Mouse (Mus musculus) thymus, adult 2 months (tissue): ENCODE results near the gene Mdfic. TPM values are rescaled to one million over a fixed set of nuclear protein-coding genes. Genes with fewer than 3 reads are reported as not detected.

Experiments
- DNase-seq: peaks from one replicate; pipeline ENCODE4 v3.0.0; 2021
- H3K27ac ChIP-seq: fragments of 200-500 bp; 2 replicates; pipeline ENCODE4 v1.5.1; 2012; ENCODE audit warnings: low read length, control low read depth; ENCODE audit not compliant: control insufficient read depth, insufficient read depth
- H3K27me3 ChIP-seq: fragments of 200-500 bp; 2 replicates; pipeline ENCODE4 v1.6.1; 2012; ENCODE audit warnings: mild to moderate bottlenecking, low read length, moderate library complexity, mixed read lengths; ENCODE audit not compliant: control insufficient read depth, insufficient read depth
- H3K36me3 ChIP-seq: fragments of 200-500 bp; 2 replicates; pipeline ENCODE4 v1.6.1; 2012; ENCODE audit warnings: mild to moderate bottlenecking, low read length, moderate library complexity; ENCODE audit not compliant: control insufficient read depth, insufficient read depth
- H3K4me1 ChIP-seq: fragments of 200-500 bp; replicated peaks from 2 replicates; pipeline ENCODE4 v1.6.1; 2012; ENCODE audit warnings: low read length; ENCODE audit not compliant: control insufficient read depth, insufficient read depth
- H3K4me3 ChIP-seq: fragments of 200-500 bp; 2 replicates; pipeline ENCODE4 v1.5.1; 2012; ENCODE audit warnings: mild to moderate bottlenecking, low read length, control low read depth, moderate library complexity; ENCODE audit not compliant: control insufficient read depth, insufficient read depth
- CTCF ChIP-seq: fragments of 200-500 bp; IDR thresholded peaks from 2 replicates; pipeline ENCODE4 v1.5.1; 2012; ENCODE audit warnings: mild to moderate bottlenecking, control low read depth, low read length, moderate library complexity, borderline replicate concordance; ENCODE audit not compliant: control insufficient read depth, poor library complexity, insufficient read depth; ENCODE audit errors: extremely low read depth
- POLR2A ChIP-seq: fragments of 200-500 bp; IDR thresholded peaks from 2 replicates; pipeline ENCODE4 v1.6.1; 2012; ENCODE audit warnings: mild to moderate bottlenecking, low read length, control low read depth, moderate library complexity; ENCODE audit not compliant: control insufficient read depth, poor library complexity, insufficient read depth; ENCODE audit errors: extremely low read depth
- WGBS: fragments of 180-500 bp; shearing (Covaris S2); methylation state at CpG from one replicate; pipeline ENCODE4 v1.1.7; 2018; 5-methylcytosine and 5-hydroxymethylcytosine counted together
- polyA plus RNA-seq: library from polyadenylated mRNA; depleted of rRNA; stranded (reverse); fragments of >200 nt; gene quantifications from 2 replicates; pipeline ENCODE4 v1.2.3, GENCODE M21; 2012

Mdfic gene
- polyA plus RNA-seq, 1 experiment, result 6.2 TPM

GRCm38 (mm10) chr6:15727681-15728410 lies 7.4 kb downstream of the Mdfic start:
- Histone ChIP-seq H3K4me3 (no peak overlapping the region), H3K27me3 (no peaks in the 10 kb centered on the region), H3K4me1 (no peaks in the 10 kb centered on the region), H3K27ac (no peak overlapping the region), H3K36me3 (no peaks in the 10 kb centered on the region)
- TF ChIP-seq CTCF (no peak), POLR2A (no peak)
- WGBS, result 92% methylated on average over 4 of the region's 4 CpGs
- no peak for DNase-seq

- no peak for TF ChIP-seq POLR2A
- no peak for TF ChIP-seq CTCF
- Histone ChIP-seq H3K27ac (no peak overlapping the region), H3K36me3 (no peaks in the 10 kb centered on the region), H3K27me3 (no peaks in the 10 kb centered on the region), H3K4me3 (no peak overlapping the region), H3K4me1 (no peaks in the 10 kb centered on the region)
- DNase-seq, result no peak
- WGBS, result 27% methylated on average over 6 of the region's 6 CpGs
Observed at GRCm38 (mm10) chr6:15728844-15729577, 8.6 kb downstream of the Mdfic start.

- no peak overlapping the region for H3K4me3 ChIP-seq
- DNase-seq, result no peak
- H3K4me1 ChIP-seq, result no peaks in the 10 kb centered on the region
- no peak overlapping the region for H3K27ac ChIP-seq
- no peaks in the 10 kb centered on the region for H3K27me3 ChIP-seq
- H3K36me3 ChIP-seq, result no peaks in the 10 kb centered on the region
- TF ChIP-seq POLR2A (no peak), CTCF (no peak)
- WGBS, result 85% methylated on average over 2 of the region's 2 CpGs
Observed at GRCm38 (mm10) chr6:15730258-15730657, 9.8 kb downstream of the Mdfic start.

- TF ChIP-seq POLR2A, result no peak
- no peak for TF ChIP-seq CTCF
- no peak overlapping the region for H3K27ac ChIP-seq
- no peak for DNase-seq
- 95% methylated on average over 4 of the region's 4 CpGs for WGBS
- H3K27me3 ChIP-seq, result no peaks in the 10 kb centered on the region
- H3K4me3 ChIP-seq, result no peak overlapping the region
- no peaks in the 10 kb centered on the region for H3K36me3 ChIP-seq
- no peaks in the 10 kb centered on the region for H3K4me1 ChIP-seq
Observed at GRCm38 (mm10) chr6:15730666-15731065, 10.2 kb downstream of the Mdfic start.

GRCm38 (mm10) chr6:15731452-15731851 lies 11.0 kb downstream of the Mdfic start:
- no peak overlapping the region for H3K4me3 ChIP-seq
- WGBS, result 96% methylated on average over 7 of the region's 7 CpGs
- H3K27me3 ChIP-seq, result no peaks in the 10 kb centered on the region
- TF ChIP-seq POLR2A (no peak), CTCF (no peak)
- H3K4me1 ChIP-seq, result no peaks in the 10 kb centered on the region
- H3K27ac ChIP-seq, result no peak overlapping the region
- H3K36me3 ChIP-seq, result no peaks in the 10 kb centered on the region
- no peak for DNase-seq

- no peaks in the 10 kb centered on the region for H3K36me3 ChIP-seq
- DNase-seq, result no peak
- TF ChIP-seq POLR2A (no peak), CTCF (no peak)
- no peak overlapping the region for H3K27ac ChIP-seq
- H3K4me1 ChIP-seq, result no peaks in the 10 kb centered on the region
- 94% methylated on average over 8 of the region's 8 CpGs for WGBS
- H3K4me3 ChIP-seq, result no peak overlapping the region
- H3K27me3 ChIP-seq, result no peaks in the 10 kb centered on the region
Observed at GRCm38 (mm10) chr6:15737312-15737911, 17.0 kb downstream of the Mdfic start.
